Mouse (Mus musculus) small intestine, adult 2 months (tissue): ENCODE results near the gene Gm2381. TPM values are rescaled to one million over a fixed set of nuclear protein-coding genes. Genes with fewer than 3 reads are reported as not detected.
"Not testable (repeated sequence)": the region's sequence is repeated elsewhere in the genome, so short reads cannot be mapped to it uniquely, and the experiment has no call there.

ENCODE experiments used
- H3K27ac ChIP-seq: fragments of 200-500 bp; 2 replicates; pipeline ENCODE4 v1.5.1; 2012; ENCODE audit warnings: low read depth, low read length, control low read depth, inconsistent platforms; ENCODE audit not compliant: insufficient read depth
- H3K27me3 ChIP-seq: fragments of 200-500 bp; 2 replicates; pipeline ENCODE4 v1.6.1; 2012; ENCODE audit warnings: mild to moderate bottlenecking, moderate library complexity, low read length, inconsistent platforms; ENCODE audit not compliant: control insufficient read depth, insufficient read depth
- H3K36me3 ChIP-seq: fragments of 200-500 bp; 2 replicates; pipeline ENCODE4 v1.6.1; 2012; ENCODE audit warnings: mild to moderate bottlenecking, low read length, control low read depth, inconsistent platforms; ENCODE audit not compliant: control insufficient read depth, insufficient read depth
- H3K4me1 ChIP-seq: fragments of 200-500 bp; 2 replicates; pipeline ENCODE4 v1.6.1; 2012; ENCODE audit warnings: low read length, inconsistent platforms, mixed read lengths; ENCODE audit not compliant: control insufficient read depth, insufficient read depth, insufficient read length
- H3K4me3 ChIP-seq: fragments of 200-500 bp; 2 replicates; pipeline ENCODE4 v1.5.1; 2012; ENCODE audit warnings: low read depth, mild to moderate bottlenecking, control low read depth, inconsistent platforms, low read length, moderate library complexity
- CTCF ChIP-seq: fragments of 200-500 bp; IDR thresholded peaks from 2 replicates; pipeline ENCODE4 v1.5.1; 2012; ENCODE audit warnings: low read depth, mild to moderate bottlenecking, control low read depth, inconsistent platforms, low read length, moderate library complexity, mixed read lengths; ENCODE audit not compliant: insufficient replicate concordance, insufficient read length; ENCODE audit errors: extremely low read depth
- POLR2A ChIP-seq: fragments of 200-500 bp; IDR thresholded peaks from 2 replicates; pipeline ENCODE4 v1.6.1; 2012; ENCODE audit warnings: low read depth, mild to moderate bottlenecking, control low read depth, inconsistent platforms, low read length, moderate library complexity
- WGBS: fragments of 180-500 bp; shearing (Covaris S2); methylation state at CpG from one replicate; pipeline ENCODE4 v1.1.7; 2018; 5-methylcytosine and 5-hydroxymethylcytosine counted together
- polyA plus RNA-seq: library from polyadenylated mRNA; depleted of rRNA; stranded (reverse); fragments of >200 nt; gene quantifications from 2 replicates; pipeline ENCODE4 v1.2.3, GENCODE M21; 2012; rRNA removed

Gene Gm2381
- not detected in 2 replicates for polyA plus RNA-seq

DNA sequence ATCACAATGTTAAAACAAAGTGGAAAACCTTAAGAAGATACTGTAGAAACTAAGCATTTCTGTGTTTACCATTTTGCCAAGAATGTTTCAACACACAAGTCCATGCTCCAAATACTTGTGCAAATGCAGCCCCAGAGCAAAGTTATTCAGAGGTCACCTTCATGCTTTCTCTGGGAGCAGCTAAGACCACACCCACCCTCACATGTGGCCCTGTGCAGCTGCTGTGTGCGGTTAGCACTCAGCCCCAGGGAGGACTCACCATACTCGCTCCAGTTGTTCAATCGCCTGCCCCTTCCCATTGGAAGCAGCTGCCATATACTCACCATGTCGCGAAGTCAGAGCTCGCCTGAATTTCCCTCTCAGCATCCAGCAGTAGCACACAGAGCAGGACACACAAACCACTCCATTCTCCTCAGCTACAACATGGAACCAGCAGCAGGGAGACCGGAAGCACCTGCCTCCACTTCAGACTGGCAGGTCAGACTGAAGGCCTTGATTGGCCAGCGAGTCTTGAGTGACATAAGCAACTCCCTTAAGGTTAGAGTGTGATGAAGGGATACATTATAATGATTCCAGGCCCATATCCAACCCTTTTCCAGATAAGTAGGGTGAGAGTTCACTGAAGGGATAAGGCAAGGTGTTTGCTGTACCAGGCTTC is at the start of gene Gm2381:
TSS of gene Gm2381 (minus strand) at position 434 of the 658 bp plus-strand sequence.
- not testable (repeated sequence) for H3K27ac ChIP-seq, H3K36me3 ChIP-seq, H3K4me1 ChIP-seq, H3K4me3 ChIP-seq, H3K27me3 ChIP-seq
- WGBS: 81% methylated on average over 8 of the region's 8 CpGs

- H3K4me1 ChIP-seq, H3K27ac ChIP-seq, H3K4me3 ChIP-seq, H3K27me3 ChIP-seq, H3K36me3 ChIP-seq: not testable (repeated sequence)
- 87% methylated on average over 2 of the region's 2 CpGs for WGBS
Observed at GRCm38 (mm10) chr7:42898067-42898466, 31.0 kb upstream of the Gm2381 start.

DNA sequence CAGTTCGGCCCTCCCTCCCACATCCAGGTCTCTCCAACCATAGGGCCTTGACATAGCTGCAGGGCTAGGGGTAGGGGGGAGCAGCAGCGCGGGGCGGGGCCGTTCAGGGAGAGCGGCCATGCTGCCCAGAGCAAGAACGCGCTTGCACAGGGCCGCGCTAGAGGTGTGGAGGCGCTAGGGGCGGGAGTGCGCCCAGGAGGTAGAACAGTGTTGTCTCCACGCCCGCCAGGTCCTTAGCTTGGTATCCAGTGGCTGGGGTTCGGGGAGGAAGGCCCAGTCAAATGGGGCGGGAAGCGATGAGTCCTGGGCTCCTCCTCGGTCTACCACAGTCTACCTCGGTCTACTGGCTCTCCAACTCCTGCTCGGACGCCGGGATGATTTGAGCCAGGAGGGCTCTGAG is 11.1 kb upstream of the Gm2381 start:
- TF ChIP-seq CTCF (no peak), POLR2A (no peak)
- no peaks in the 10 kb centered on the region for H3K4me1 ChIP-seq
- no peaks in the 10 kb centered on the region for H3K27me3 ChIP-seq
- no peak overlapping the region for H3K27ac ChIP-seq
- H3K4me3 ChIP-seq: no peak overlapping the region
- no peaks in the 10 kb centered on the region for H3K36me3 ChIP-seq
- 48% methylated on average over 23 of the region's 23 CpGs for WGBS

- H3K4me1 ChIP-seq, H3K27me3 ChIP-seq, H3K27ac ChIP-seq, H3K4me3 ChIP-seq, H3K36me3 ChIP-seq: not testable (repeated sequence)
Observed at GRCm38 (mm10) chr7:42838366-42838765, 28.7 kb downstream of the Gm2381 start.

DNA sequence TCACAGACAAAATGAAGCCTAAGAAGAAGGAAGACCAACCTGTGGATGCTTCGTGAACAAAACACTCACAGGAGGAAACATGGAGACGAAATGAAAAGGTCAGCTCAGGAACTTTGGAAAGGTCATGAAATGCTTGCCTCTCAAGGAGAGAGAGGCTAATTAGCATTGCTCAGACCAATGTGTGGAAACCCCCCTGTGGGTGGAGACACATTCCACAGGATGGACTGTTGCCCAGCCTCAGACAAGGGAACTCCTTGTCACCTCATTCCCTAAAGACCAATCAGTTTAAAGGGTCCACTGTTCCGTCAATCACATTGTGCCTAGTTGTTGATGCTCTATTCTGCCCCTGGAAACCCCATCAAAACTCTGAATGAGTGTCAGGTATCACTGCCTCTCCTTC is 34.8 kb downstream of the Gm2381 start:
- Histone ChIP-seq H3K4me1 (no peaks in the 10 kb centered on the region), H3K36me3 (no peaks in the 10 kb centered on the region), H3K27me3 (no peaks in the 10 kb centered on the region), H3K27ac (no peak overlapping the region), H3K4me3 (no peak overlapping the region)
- WGBS: 72% methylated on average over 3 of the region's 3 CpGs
- no peak for TF ChIP-seq CTCF
- no peak for TF ChIP-seq POLR2A

GRCm38 (mm10) chr7:42793425-42793824 is 73.6 kb downstream of the Gm2381 start, which contains the start of gene Vmn2r62:
Gene Vmn2r62, minus strand, starts transcription at chr7:42793525.
- H3K36me3 ChIP-seq, H3K4me1 ChIP-seq, H3K4me3 ChIP-seq, H3K27ac ChIP-seq, H3K27me3 ChIP-seq: not testable (repeated sequence)
- no CpG with 5 or more reads among the region's 1 CpGs for WGBS

Other genes with a start within 250 kb of the Gm2381 start
- 0.05 TPM in 1 of 2 replicates, not detected in the other for gene Zfp976, start 224.6 kb downstream of the Gm2381 start, polyA plus RNA-seq
- gene Zfp975, start 174.5 kb downstream of the Gm2381 start, polyA plus RNA-seq: 0.05 and 0.13 TPM in 2 replicates
- not detected in 2 replicates for gene Gm17067, start 140.2 kb downstream of the Gm2381 start, polyA plus RNA-seq
- gene Vmn2r62, start 73.7 kb downstream of the Gm2381 start, polyA plus RNA-seq: not detected in 2 replicates
- gene Vmn2r63, start 66.6 kb upstream of the Gm2381 start, polyA plus RNA-seq: not detected in 2 replicates
- not detected in 2 replicates for gene Gm9268, start 151.5 kb upstream of the Gm2381 start, polyA plus RNA-seq
- not detected in 2 replicates for gene Zfp936, start 247.0 kb upstream of the Gm2381 start, polyA plus RNA-seq